Mouse (Mus musculus): ENCODE results near the gene Acap2. TPM values are rescaled to one million over a fixed set of nuclear protein-coding genes. Genes with fewer than 3 reads are reported as not detected.
A peak's percentile ranks its signal among the peaks of the same experiment; 100 is the strongest.

Gene Acap2
- polyA plus RNA-seq, 1 experiment from 2014 or later: 33.0 TPM

DNA sequence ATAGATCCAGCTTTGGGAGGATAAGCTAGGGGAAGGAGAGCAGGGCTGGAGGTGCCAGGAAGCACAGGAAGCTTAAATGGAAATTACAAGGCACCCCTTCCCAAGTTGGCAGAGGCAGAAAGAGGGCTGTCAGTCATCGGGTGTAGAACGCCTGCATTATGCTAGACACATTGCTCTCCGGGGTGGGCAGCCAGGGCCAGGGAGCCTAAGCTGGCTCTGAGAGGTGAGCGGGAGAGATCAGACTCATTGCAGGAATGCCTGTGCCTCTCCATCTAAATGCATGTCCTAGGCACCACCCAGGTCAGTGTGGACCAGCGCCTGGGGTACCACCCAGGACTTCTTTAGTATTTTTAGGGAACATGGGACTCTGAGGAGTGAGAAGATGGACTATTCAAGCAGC is 123.6 kb downstream of the Acap2 start:
- WGBS: 92% methylated on average over 5 of the region's 5 CpGs
- ATAC-seq (ENCODE audit: insufficient read depth): no peak
- no peak overlapping the region for H3K4me3 ChIP-seq (ENCODE audit: low read depth, low read length)
- H3K9me3 ChIP-seq (ENCODE audit: low read depth, low read length): no peaks in the 10 kb centered on the region
- H3K27ac ChIP-seq (ENCODE audit: low read depth): no peak overlapping the region
- no peak for DNase-seq
- H3K9ac ChIP-seq: no peak overlapping the region
- H3K27me3 ChIP-seq (ENCODE audit: insufficient read depth, low read length): no peaks in the 10 kb centered on the region
- no peak for TF ChIP-seq CTCF (IDR thresholded peaks at IDR 0.05; ENCODE audit: low read depth)
- peaks cover 9% of the 10 kb centered on the region; the same call in 1 of the 2 replicates for H3K36me3 ChIP-seq (ENCODE audit: insufficient read depth)
- peaks cover 11% of the 10 kb centered on the region for H3K4me1 ChIP-seq (ENCODE audit: insufficient read depth)
- no peak overlapping the region for H3K4me2 ChIP-seq

DNA sequence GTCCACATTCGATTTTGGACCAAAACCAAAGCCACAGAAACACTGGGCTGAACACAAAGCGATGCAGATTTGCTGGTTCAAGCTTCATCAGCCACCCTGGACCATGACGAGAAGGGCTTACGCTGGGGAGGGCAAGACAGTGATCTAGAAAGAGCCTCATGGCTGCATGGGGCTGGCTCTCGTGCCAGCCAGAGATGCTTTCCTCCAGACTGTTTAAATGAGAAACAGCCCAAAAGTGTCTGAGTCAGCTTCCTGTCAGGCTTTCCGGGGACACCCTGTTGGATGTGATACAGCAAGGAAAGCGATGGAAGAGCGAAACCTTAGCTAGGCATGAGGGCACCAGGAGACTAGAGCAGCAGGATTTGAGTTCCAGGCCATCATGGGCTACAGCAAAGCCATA is 124.6 kb downstream of the Acap2 start:
- DNase-seq (no peak), ATAC-seq (ENCODE audit: insufficient read depth) (no peak)
- Histone ChIP-seq H3K9ac (no peak overlapping the region), H3K27ac (ENCODE audit: low read depth) (no peak overlapping the region), H3K27me3 (ENCODE audit: insufficient read depth, low read length) (no peaks in the 10 kb centered on the region), H3K4me2 (no peak overlapping the region), H3K4me1 (ENCODE audit: insufficient read depth) (peaks cover 8% of the 10 kb centered on the region), H3K4me3 (ENCODE audit: low read depth, low read length) (no peak overlapping the region), H3K9me3 (ENCODE audit: low read depth, low read length) (no peaks in the 10 kb centered on the region), H3K36me3 (ENCODE audit: insufficient read depth) (peaks cover 9% of the 10 kb centered on the region; the same call in 1 of the 2 replicates)
- 75% methylated on average over 8 of the region's 8 CpGs for WGBS
- no peak for TF ChIP-seq CTCF (IDR thresholded peaks at IDR 0.05; ENCODE audit: low read depth)

DNA sequence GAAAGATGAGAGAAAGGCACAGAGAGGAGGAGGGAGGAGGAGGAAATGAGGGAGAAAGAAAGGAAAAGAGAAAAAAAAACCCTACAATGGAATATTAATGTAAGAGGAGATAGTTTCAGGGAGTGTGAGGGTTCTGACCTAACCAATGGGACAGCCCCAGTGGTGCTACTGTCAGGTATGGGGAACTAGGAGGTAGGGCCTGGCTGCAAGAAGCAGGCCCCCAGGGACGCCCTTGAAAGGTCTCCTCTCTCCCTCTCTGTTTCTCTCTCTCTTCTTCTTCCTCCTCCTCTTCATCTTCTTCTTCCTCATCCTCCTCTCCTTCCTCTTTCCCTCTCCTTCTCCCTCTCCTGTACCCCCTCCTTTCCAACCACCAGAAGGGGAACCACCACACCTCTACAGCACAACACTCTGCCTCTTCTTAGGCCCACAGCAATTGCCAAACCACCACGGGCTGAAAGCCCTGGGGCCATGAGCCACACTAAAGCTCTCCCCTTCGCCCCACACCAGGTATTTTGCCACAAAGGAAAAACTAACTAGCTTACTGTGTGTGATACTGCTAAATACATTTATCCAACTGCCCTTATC is 126.6 kb downstream of the Acap2 start:
- no peaks in the 10 kb centered on the region for H3K27me3 ChIP-seq (ENCODE audit: insufficient read depth, low read length)
- WGBS: 85% methylated on average over 3 of the region's 3 CpGs
- H3K4me2 ChIP-seq: no peak overlapping the region
- H3K4me3 ChIP-seq (ENCODE audit: low read depth, low read length): no peak overlapping the region
- H3K9ac ChIP-seq: no peak overlapping the region
- no peak for ATAC-seq (ENCODE audit: insufficient read depth)
- H3K36me3 ChIP-seq (ENCODE audit: insufficient read depth): peaks cover 9% of the 10 kb centered on the region; the same call in 1 of the 2 replicates
- TF ChIP-seq CTCF (IDR thresholded peaks at IDR 0.05; ENCODE audit: low read depth): no peak
- no peaks in the 10 kb centered on the region for H3K4me1 ChIP-seq (ENCODE audit: insufficient read depth)
- no peak overlapping the region for H3K27ac ChIP-seq (ENCODE audit: low read depth)
- DNase-seq: no peak
- no peaks in the 10 kb centered on the region for H3K9me3 ChIP-seq (ENCODE audit: low read depth, low read length)

DNA sequence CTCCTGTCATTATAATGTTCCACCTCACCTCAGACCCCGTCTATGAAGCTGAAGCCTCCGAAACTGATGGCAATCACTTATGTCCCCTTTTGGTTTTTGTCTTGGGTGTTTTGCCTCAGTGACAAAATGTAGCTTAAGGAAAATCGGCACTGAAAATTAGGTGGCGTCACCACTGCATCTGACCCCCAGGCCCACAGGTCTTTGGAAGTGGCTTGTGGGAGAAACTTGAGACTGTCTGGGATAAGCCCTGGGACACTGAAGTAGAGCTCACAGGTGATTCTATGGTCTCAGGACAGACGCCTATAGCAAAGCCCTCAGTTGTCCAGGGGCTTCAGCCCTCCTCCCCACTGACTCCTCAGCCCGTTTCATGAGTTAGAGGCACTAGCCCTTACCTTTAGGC is 129.3 kb downstream of the Acap2 start:
- WGBS: 83% methylated on average over 6 of the region's 6 CpGs

DNA sequence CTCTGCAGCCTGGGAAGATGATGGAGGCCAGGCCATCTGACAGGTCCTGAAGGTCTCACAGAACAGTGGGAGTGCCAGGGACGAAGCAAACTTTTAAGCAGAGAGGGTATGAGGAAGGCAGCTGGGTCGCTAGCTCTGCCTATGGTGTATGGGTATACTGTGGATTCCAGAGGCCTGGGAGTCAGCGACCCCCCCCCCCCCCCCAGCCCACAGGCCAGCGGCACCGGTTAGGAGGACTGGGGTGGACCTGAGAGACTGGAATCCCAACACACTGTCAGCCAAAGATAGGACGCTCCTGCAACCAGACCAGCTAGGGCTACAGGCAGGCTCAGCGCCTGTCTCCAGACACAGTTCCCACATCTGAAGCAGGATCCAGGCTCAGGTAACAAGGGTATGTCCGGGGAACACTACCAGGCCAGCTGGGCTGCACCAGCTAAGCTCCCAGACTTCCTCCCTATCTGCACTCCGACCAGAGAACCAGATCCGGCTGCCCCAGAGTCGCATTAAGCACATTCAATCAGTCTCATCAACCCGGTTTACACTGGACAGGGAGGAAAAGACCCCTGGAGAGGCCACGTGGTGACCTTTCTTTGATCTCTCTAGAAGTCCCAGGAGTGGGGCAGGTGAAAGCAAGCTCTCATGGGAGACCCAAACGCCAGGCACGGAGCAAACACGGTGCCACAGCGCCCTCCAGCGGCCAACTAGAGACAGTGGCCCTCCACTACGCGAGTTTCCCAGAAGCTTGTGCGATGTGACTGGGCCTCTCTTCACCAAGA is 130.5 kb downstream of the Acap2 start:
- WGBS: 13% methylated on average over 21 of the region's 21 CpGs
- no peaks in the 10 kb centered on the region for H3K36me3 ChIP-seq (ENCODE audit: insufficient read depth)
- peak; percentile 96 for TF ChIP-seq CTCF (IDR thresholded peaks at IDR 0.05; ENCODE audit: low read depth)
- peak overlapping the region; percentile 41 for H3K4me2 ChIP-seq
- H3K27ac ChIP-seq (ENCODE audit: low read depth): no peak overlapping the region
- no peaks in the 10 kb centered on the region for H3K9me3 ChIP-seq (ENCODE audit: low read depth, low read length)
- H3K4me3 ChIP-seq (ENCODE audit: low read depth, low read length): no peak overlapping the region
- ATAC-seq (ENCODE audit: insufficient read depth) (peak; percentile 71), DNase-seq (peak; percentile 88)
- no peaks in the 10 kb centered on the region; the same call in 1 of the 2 replicates for H3K4me1 ChIP-seq (ENCODE audit: insufficient read depth)
- H3K27me3 ChIP-seq (ENCODE audit: insufficient read depth, low read length): no peaks in the 10 kb centered on the region
- no peak overlapping the region; the same call in 1 of the 2 replicates for H3K9ac ChIP-seq

More for the DNA sequence above, 129.3 kb downstream of the Acap2 start:
- H3K36me3 ChIP-seq (ENCODE audit: insufficient read depth): peaks cover 3% of the 10 kb centered on the region; the same call in 1 of the 2 replicates
- H3K9ac ChIP-seq: no peak overlapping the region
- H3K4me3 ChIP-seq (ENCODE audit: low read depth, low read length): no peak overlapping the region
- no peak for TF ChIP-seq CTCF (IDR thresholded peaks at IDR 0.05; ENCODE audit: low read depth)
- H3K27ac ChIP-seq (ENCODE audit: low read depth): no peak overlapping the region
- no peaks in the 10 kb centered on the region; the same call in 1 of the 2 replicates for H3K4me1 ChIP-seq (ENCODE audit: insufficient read depth)
- H3K27me3 ChIP-seq (ENCODE audit: insufficient read depth, low read length): no peaks in the 10 kb centered on the region
- H3K4me2 ChIP-seq: no peak overlapping the region
- ATAC-seq (ENCODE audit: insufficient read depth) (no peak), DNase-seq (no peak)
- H3K9me3 ChIP-seq (ENCODE audit: low read depth, low read length): no peaks in the 10 kb centered on the region

DNA sequence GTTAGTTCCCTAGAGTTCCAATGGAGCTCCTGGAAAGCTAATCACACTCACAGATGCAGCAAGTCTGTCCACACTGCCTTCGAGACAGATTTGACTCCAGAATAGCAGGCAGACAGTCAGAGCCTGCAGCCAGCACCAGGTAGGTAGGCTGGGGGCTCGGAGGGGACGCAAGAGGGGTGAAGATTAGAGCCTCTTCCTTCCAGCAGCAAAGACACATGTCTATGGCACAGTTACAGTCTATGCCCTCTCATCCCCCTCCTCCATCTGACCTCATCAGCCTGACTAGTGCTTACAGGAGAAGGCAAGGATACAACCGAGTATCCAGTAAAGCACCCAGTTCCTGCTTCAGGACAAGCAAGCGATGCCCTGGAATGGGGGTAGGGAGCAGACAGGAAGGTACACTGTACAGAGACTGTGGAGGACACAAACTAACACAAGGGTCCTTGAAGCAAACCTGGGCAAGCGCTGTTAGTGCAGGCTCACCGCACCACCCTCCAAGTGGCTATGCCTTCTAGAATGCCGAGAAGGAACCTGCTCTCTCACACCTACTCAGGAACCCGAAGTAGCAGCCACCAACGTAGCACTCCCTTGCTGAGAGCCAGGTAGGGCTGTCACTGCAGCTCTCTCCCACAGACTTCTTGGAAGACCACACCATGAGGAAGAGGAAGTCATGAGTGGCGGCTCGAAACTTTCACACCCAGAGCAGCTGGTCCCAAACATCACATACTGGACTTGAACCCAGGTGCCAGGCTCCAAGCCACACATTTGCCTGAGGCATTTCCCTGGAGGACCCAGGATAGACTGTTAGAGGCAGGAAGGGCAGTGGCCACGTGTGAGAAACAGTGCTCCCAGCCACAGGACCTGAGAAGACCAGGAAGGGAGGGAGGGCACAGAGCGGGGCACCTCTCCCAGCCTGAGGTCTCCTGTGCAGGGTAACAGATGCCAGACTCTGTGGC is 131.6 kb downstream of the Acap2 start:
- Histone ChIP-seq H3K4me2 (no peak overlapping the region), H3K27ac (ENCODE audit: low read depth) (no peak overlapping the region), H3K36me3 (ENCODE audit: insufficient read depth) (no peaks in the 10 kb centered on the region), H3K27me3 (ENCODE audit: insufficient read depth, low read length) (no peaks in the 10 kb centered on the region), H3K9me3 (ENCODE audit: low read depth, low read length) (no peaks in the 10 kb centered on the region), H3K9ac (peak overlapping the region; percentile 13; the same call in 1 of the 2 replicates), H3K4me1 (ENCODE audit: insufficient read depth) (no peaks in the 10 kb centered on the region; the same call in 1 of the 2 replicates), H3K4me3 (ENCODE audit: low read depth, low read length) (no peak overlapping the region)
- ATAC-seq (ENCODE audit: insufficient read depth) (no peak), DNase-seq (no peak)
- no peak for TF ChIP-seq CTCF (IDR thresholded peaks at IDR 0.05; ENCODE audit: low read depth)
- WGBS: 70% methylated on average over 14 of the region's 14 CpGs

Data from lung, embryonic 14.5 days (tissue).